Mouse (Mus musculus): ENCODE measurements around the gene Thada. TPM values are rescaled to one million over a fixed set of nuclear protein-coding genes. Genes with fewer than 3 reads are reported as not detected.

The Thada gene
- total RNA-seq, 4 experiments from 2014 or later = 8.1 to 8.9 (median 8.6) TPM

DNA sequence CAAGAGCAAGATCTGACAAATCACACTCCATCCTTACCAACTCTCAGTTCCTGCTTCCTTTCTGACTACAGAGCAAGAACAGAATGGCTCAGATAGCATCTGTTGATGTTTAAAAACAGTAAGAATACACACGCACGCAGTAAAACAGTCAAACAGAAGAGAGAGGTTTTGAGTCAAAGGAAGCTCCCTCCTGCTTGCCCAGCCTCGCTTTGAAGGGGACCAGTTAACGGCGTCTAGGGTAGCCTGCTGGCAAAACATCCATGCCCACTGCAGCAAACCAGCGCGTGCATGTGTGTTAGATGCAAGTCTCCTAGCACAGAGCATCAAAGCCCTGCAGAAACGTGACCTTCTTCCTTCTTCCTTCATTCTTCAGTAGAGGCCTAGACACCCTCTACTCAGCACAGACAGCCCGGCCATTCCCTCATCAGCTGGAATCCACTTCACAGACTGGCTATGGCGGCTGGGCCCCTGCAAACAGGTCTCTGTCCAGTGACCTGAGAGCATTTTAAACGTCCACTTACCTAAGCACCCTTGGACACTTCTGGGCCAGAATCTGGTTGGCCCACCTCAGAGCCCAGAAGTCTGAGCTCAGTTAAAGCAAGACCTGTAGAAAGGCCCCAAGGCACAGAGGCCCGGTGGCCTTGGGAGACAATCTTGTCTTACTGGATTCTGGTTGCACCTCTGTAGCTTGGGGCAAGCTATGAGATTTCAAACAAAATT is 302.8 kb downstream of the Thada start:
- no peak for DNase-seq (ENCODE audit: low spot score)

GRCm38 (mm10) chr17:84162211-84162760 is 303.7 kb downstream of the Thada start:
- no peak for DNase-seq (ENCODE audit: low spot score)

DNA sequence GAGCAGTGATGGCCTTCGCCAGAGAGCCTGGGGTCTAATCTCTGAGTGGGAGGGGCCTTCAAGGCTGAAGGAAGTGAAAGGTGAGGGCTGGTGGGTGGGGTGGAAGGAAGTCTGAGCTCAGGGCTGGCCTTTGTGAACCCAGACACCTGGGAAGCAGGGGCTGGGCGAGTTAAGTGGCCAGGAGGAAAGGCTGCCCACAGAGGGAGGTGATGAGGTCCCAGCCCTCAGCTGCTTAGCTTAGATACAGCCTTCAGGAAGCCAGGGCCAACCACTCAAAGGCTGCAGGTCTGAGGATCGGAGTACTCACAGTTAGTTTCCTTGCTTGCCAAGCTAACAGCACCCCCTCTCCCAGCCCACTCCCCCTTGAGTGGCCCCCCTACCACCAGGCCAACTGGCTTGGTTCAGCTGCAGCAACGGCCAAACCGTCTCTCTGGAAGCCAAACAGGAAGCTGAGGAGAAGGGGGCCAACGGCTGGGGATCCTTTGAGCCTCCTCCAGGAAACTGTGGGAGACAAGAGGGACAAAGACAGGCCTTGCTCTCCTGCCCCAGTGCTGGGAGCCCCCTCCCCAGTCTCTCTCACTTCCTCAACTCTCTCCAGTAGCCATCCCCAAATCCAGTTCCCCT is 304.7 kb downstream of the Thada start:
- no peak for DNase-seq (ENCODE audit: low spot score)

GRCm38 (mm10) chr17:84158891-84159290 is 307.1 kb downstream of the Thada start:
- DNase-seq (ENCODE audit: low spot score) = no peak

DNA sequence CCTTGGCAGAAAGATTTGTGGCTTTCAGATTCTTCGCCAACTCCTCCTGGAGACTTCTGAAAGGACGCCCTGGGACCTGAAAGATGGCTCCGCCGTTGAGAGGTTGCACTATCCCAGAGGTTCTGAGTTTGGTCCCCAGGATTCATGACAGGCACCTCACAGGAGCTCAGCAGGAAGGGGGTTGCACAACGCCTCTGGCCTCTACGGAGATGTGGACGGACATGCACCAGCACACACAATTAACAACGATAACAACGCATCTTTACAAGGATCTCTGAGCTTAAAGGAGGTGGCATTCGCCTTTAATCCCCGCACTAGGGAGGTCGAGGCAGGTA is 307.6 kb downstream of the Thada start:
- DNase-seq (ENCODE audit: low spot score) = no peak

- no peak for DNase-seq (ENCODE audit: low spot score)
These were observed 308.1 kb downstream of the Thada start for GRCm38 (mm10) chr17:84157743-84158460.

DNA sequence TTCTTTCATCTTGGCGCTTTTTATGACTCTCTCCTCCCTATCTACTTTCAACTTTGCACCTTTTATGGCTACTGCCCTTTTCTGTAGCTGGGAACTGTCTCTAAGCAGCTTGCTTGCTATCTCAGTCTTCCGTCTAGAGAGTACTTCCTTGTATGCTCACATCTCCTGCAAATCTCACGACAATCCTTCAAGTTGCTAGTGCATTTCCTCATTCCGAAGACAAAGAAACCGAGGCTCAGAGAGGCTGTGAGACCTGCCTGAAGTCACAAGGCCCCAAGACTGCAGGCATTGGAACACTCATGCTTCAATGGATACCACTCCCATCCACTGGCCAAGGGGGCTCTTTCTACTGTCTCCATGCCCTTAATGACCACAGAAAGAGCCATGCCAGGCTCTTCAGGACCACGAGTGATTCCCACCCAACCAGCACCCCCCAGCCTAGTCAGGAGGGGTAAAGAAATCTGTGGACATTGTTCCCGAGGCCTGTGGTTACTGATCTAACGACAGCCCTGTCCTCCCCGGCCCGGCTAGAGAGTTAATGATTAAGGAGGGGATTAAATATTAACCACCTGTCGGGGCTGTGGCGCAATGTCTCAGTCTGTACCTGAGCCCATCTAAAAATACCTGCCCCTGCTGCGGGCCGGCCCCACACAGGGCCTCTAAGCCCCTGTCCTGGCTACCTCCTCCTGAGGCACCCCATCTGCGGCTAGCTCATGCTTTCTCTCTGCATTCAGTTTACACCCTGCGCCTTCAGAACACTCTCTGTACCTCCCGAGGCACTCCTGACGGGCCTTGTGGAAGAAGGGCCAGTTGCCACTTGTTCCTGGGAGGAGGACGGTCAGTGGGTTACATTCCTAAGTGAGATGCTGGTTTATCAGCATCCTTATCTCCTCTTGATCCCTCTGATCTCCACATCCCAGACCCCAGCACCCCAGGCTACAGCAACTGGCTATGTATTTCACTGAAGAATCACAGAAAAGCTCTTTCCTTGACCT is 309.0 kb downstream of the Thada start:
- no peak for DNase-seq (ENCODE audit: low spot score)

GRCm38 (mm10) chr17:84156227-84156573 is 309.8 kb downstream of the Thada start:
- no peak for DNase-seq (ENCODE audit: low spot score)

- no peak for DNase-seq (ENCODE audit: low spot score)
These were observed 310.3 kb downstream of the Thada start for GRCm38 (mm10) chr17:84155516-84156226.

- no peak for DNase-seq (ENCODE audit: low spot score)
These were observed 311.0 kb downstream of the Thada start for GRCm38 (mm10) chr17:84155029-84155338.

DNA sequence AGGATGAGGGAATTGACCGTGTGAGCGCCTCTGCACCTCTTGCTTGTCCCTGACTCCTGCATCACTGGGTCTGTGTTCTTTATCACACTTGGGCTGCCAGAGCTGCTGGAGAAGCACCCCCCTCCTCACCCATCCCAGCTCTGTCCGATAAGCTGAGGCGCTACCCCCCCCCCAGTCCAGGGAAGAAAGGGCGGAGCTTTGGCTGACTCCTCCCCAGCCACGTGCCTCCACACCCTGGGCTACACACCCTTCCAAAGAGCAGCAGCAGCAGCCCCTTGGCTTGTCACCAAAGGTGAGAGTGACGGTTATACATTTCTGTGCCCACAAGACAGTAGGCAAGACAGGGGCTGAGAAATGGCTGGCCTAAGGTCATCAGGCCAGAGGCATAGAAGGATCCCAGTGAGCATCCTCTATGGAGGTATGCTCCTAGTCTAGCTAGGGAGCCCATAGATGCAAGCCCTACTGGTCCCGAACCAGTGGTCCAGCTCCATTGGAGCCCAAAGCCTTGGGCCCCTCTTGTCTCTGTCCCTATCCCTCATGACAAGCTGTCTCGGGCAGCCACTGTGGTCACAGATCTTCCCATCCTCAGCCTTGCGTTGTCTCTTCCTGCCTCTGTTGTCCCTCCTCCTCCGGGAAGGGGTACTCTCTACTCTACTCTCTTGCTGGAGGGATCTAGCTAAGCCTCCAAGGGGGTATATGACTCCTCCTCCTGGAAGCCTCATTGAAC is 311.5 kb downstream of the Thada start:
- DNase-seq (ENCODE audit: low spot score) = no peak

DNA sequence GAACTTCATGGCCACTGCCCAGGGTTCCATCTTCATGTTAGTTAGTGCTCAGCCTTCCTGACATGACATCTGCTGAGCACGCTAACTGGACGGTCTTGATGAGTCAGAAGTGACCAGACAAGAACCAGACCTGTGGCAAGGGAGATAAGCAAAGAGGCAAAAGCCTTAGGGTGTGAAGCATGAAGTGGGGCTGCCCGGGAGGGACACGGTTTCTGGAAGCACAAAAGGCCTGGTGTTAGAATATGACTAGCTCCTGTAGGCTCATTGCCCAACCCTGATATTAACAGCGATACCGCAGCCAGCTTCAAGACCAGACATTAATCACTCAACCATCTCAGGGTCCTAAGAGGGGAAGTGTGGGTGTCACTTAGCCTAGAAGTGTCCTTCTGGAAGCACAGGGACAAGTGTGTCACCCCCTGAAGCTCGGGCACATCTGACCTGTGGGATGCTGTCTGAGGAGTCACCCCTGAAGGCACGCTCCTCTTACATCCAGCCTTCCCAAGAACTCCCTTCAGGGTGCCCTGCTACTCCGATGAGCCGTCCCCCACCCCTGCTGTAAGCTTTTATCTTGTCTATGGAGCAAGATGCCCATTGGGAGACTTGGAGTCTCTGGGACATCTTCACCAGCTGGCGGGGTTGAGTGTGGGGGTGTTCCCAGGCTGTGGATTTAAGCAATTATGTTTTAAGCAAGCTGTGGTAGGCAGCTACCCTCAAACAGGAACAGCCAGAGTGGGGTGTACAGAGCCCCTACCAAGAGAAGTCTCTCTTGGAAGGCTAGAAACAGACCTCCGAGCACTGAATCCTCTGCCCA is 312.8 kb downstream of the Thada start:
- no peak for DNase-seq (ENCODE audit: low spot score)

GRCm38 (mm10) chr17:84152206-84152975 is 313.6 kb downstream of the Thada start:
- DNase-seq (ENCODE audit: low spot score) = no peak

- no peak for DNase-seq (ENCODE audit: low spot score)
These were observed 314.7 kb downstream of the Thada start for GRCm38 (mm10) chr17:84151306-84151705.

- DNase-seq (ENCODE audit: low spot score) = no peak
These were observed 315.7 kb downstream of the Thada start for GRCm38 (mm10) chr17:84150291-84150690.

DNA sequence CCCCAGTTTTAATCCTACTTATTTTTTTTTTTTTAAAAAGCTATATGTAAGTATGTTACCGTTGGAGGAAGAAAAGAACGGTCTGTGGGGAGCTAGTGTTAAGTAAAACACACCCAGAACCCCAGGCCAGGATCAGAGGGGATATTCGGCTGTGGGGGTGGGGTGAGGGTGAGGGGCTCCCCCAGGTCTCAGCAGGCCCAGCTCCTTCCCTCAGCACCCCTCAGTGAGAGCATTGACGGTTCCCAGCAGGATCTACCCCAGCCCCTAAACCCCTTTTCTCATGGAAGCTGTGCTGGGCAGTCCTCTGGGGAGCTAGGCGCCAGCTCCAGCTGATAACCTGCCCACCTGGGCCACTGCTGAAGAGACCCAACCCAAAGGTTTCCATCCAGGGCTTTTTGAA is 316.4 kb downstream of the Thada start:
- no peak for DNase-seq (ENCODE audit: low spot score)

DNA sequence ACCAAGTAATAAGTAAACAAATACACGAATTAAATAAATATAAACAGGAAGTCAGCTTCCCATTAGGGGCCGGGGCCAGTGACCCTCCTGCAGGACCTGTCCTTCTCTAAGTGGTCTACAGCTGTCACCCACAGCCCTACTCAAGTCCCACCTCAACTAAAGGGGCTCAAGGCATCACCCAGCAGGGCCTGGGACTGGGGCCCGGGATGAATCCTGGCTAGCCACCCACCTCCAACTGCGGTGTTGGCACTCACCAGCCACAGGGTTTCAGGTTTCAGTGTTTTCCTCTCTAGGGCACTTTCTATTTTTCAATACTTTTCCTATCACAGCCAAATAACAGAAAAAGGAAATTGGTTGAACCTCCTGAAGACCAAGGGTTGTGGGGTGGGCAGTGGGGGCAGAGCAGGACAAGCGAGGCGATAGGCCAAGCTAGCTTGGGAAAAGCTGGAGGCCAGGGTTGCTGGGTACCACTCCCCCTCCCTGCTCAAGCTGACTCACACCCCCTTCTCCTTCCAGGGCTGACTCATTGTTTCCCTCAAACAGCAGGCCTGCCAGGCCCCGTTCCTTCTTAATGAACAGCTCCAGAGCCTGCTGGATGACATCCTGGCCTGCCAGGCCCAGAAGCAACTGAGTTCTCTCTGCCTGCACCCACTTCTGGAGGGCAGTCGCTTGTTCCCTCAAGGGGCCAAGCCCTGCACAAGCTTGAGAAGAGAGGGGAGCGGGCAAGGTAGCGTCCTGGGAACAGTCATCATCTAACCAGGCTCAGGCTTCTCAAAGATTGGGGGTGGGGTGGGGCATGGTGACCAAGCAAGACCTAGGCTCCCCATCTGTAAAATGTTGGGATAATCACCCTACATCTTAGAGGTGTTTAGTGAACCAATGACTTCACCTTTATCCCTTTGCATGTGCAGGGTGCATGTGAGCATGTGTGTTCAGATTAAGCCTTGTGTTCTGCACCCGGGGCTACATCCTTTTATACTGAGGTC is 317.2 kb downstream of the Thada start:
- DNase-seq (ENCODE audit: low spot score) = peak; percentile 89

Data from heart, adult 8-10 months (tissue).